Mouse (Mus musculus): ENCODE results near the gene Fbf1. TPM values are rescaled to one million over a fixed set of nuclear protein-coding genes. Genes with fewer than 3 reads are reported as not detected.

Gene Fbf1
- polyA plus RNA-seq, 1 experiment = 24.0 TPM

DNA sequence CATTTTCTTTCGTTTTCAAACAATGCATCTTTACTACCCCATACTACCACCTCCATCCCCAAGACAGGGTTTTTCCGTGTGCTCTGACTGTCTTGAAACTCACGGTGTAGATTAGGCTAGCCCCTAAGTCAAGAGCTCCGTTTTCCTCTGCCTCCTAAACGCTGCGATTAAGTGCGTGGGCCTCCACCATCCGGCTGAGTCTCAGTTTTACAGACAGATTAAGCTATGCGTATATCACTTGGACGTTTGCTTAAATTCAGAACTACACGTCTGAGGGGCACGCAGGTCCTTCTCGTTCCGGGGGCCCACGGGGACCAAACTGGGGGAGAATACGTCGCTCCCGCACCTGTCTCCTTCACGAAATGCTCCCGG, 29.9 kb downstream of the Fbf1 start:
- TF ChIP-seq CTCF (conservative IDR thresholded peaks at IDR 0.05; ENCODE audit: insufficient read depth, insufficient read length, low read depth, low read length) (no peak), POLR2A (IDR thresholded peaks at IDR 0.05; ENCODE audit: low read depth, low read length) (no peak)
- no peaks in the 10 kb centered on the region for H3K27me3 ChIP-seq (replicated peaks; ENCODE audit: control insufficient read depth, insufficient read depth, low read length)
- DNase-seq = no peak
- 1% methylated on average over 20 of the region's 20 CpGs for WGBS
- peak overlapping the region; percentile 51 for H3K27ac ChIP-seq (ENCODE audit: insufficient read depth, low read depth, low read length)
- peak overlapping the region; percentile 80 for H3K4me3 ChIP-seq (ENCODE audit: insufficient read depth, low read depth, low read length)
- H3K36me3 ChIP-seq (ENCODE audit: control insufficient read depth, insufficient read depth, low read length) = no peaks in the 10 kb centered on the region
- H3K4me1 ChIP-seq (ENCODE audit: control insufficient read depth, insufficient read depth, low read length) = peaks cover 8% of the 10 kb centered on the region; the same call in 1 of the 2 replicates

DNA sequence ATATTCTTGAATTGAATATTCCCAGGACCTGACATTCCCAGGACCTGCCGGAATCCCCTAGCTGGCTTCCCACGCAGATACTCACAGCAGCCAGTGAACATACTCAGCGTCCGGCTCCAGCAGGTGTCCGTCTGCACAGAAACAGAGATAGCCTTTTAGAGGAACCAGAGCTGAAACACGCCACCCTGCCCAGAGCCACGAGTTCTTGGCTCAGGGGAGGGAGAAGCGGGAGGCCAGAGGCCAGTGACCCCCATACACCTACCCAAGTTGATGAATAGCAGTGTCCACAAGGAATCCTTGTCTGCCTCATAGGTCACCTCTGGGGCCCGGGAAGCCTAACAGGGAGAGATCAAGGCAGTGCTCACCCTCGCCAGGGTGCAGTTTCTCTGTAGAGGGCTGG, 33.8 kb downstream of the Fbf1 start:
- 82% methylated on average over 10 of the region's 10 CpGs for WGBS
- no peak overlapping the region for H3K4me3 ChIP-seq (ENCODE audit: insufficient read depth, low read depth, low read length)
- no peaks in the 10 kb centered on the region for H3K27me3 ChIP-seq (replicated peaks; ENCODE audit: control insufficient read depth, insufficient read depth, low read length)
- DNase-seq = no peak
- H3K27ac ChIP-seq (ENCODE audit: insufficient read depth, low read depth, low read length) = no peak overlapping the region
- peaks cover 17% of the 10 kb centered on the region for H3K4me1 ChIP-seq (ENCODE audit: control insufficient read depth, insufficient read depth, low read length)
- no peaks in the 10 kb centered on the region for H3K36me3 ChIP-seq (ENCODE audit: control insufficient read depth, insufficient read depth, low read length)
- TF ChIP-seq CTCF (conservative IDR thresholded peaks at IDR 0.05; ENCODE audit: insufficient read depth, insufficient read length, low read depth, low read length) (no peak), POLR2A (IDR thresholded peaks at IDR 0.05; ENCODE audit: low read depth, low read length) (no peak)

DNA sequence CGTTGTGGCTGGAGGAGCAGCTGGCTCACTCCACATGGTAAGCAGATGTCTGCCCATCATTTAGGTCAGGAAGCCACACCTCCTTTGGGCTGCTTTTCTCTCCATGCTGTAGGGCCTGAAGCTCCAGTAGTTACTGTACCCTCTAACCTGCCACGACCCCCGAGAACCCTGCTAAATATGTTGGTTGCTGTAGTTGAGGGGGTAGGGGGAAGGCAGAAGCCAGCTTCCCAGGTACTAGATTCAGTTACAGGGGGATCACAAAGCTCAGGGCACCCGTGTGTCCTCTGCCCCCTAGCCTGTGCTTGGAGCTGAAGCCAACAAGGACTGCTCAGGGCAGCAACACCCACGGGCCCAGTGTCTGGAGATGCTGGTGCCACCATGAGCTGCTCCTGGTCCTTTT, 34.5 kb downstream of the Fbf1 start:
- Histone ChIP-seq H3K4me1 (ENCODE audit: control insufficient read depth, insufficient read depth, low read length) (peaks cover 15% of the 10 kb centered on the region), H3K36me3 (ENCODE audit: control insufficient read depth, insufficient read depth, low read length) (no peaks in the 10 kb centered on the region), H3K4me3 (ENCODE audit: insufficient read depth, low read depth, low read length) (no peak overlapping the region), H3K27ac (ENCODE audit: insufficient read depth, low read depth, low read length) (no peak overlapping the region), H3K27me3 (replicated peaks; ENCODE audit: control insufficient read depth, insufficient read depth, low read length) (no peaks in the 10 kb centered on the region)
- no peak for DNase-seq
- TF ChIP-seq CTCF (conservative IDR thresholded peaks at IDR 0.05; ENCODE audit: insufficient read depth, insufficient read length, low read depth, low read length) (no peak), POLR2A (IDR thresholded peaks at IDR 0.05; ENCODE audit: low read depth, low read length) (no peak)
- 70% methylated on average over 5 of the region's 5 CpGs for WGBS

GRCm38 (mm10) chr11:116132366-116133333, 35.3 kb downstream of the Fbf1 start:
- Histone ChIP-seq H3K4me3 (ENCODE audit: insufficient read depth, low read depth, low read length) (no peak overlapping the region), H3K36me3 (ENCODE audit: control insufficient read depth, insufficient read depth, low read length) (no peaks in the 10 kb centered on the region), H3K27ac (ENCODE audit: insufficient read depth, low read depth, low read length) (no peak overlapping the region), H3K4me1 (ENCODE audit: control insufficient read depth, insufficient read depth, low read length) (peaks cover 19% of the 10 kb centered on the region), H3K27me3 (replicated peaks; ENCODE audit: control insufficient read depth, insufficient read depth, low read length) (no peaks in the 10 kb centered on the region)
- DNase-seq = peak; percentile 56
- TF ChIP-seq POLR2A (IDR thresholded peaks at IDR 0.05; ENCODE audit: low read depth, low read length) (no peak), CTCF (conservative IDR thresholded peaks at IDR 0.05; ENCODE audit: insufficient read depth, insufficient read length, low read depth, low read length) (peak; percentile 58; the same call in 1 of the 2 replicates)
- 67% methylated on average over 16 of the region's 16 CpGs for WGBS

DNA sequence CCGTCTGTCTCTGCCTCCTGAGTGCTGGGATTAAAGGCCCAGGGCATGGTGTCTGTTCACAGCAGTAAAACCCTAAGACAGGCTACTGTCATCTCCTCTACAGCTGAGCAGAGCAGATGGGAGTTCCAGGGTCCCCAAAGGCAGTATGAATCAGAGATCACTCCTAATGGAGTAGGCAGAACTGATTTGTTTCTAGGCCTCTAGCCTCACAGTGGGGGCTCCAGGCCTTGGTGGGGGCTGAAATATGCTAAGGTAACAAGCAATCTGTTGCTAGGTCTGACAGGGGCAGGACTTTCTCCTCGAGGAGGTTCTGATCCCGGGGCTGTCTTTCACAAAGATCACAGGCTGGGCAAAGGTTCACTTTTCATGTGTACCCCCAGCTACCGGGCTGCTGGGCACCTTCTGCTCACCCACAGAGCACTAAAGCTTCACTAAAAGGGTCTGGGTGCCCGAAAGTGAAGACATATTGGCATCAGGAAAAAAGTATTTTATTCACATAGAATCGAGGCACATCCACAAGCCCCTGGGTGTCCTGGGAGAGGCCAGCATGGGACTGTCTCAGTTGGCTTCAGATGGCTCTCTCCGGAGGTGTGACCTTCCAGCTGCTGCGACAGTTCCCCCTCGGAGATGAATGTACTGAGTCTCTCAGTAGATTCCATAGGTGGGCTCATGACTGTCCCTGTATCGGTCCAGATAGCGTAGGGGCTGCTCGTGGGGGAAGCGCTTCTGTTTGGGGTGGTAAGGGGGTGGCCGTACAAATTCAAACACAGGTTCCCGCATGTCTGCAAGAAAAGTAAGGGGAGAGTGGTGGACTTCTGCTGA, 36.4 kb downstream of the Fbf1 start:
- Histone ChIP-seq H3K4me1 (ENCODE audit: control insufficient read depth, insufficient read depth, low read length) (peaks cover 27% of the 10 kb centered on the region), H3K27ac (ENCODE audit: insufficient read depth, low read depth, low read length) (peak overlapping the region; percentile 92), H3K4me3 (ENCODE audit: insufficient read depth, low read depth, low read length) (peak overlapping the region; percentile 71; the same call in 1 of the 2 replicates), H3K36me3 (ENCODE audit: control insufficient read depth, insufficient read depth, low read length) (no peaks in the 10 kb centered on the region), H3K27me3 (replicated peaks; ENCODE audit: control insufficient read depth, insufficient read depth, low read length) (no peaks in the 10 kb centered on the region)
- no peak for TF ChIP-seq POLR2A (IDR thresholded peaks at IDR 0.05; ENCODE audit: low read depth, low read length)
- WGBS = 68% methylated on average over 15 of the region's 15 CpGs
- DNase-seq = peak; percentile 35

- peak within 1 kb of the TSS; percentile 92 for H3K27ac ChIP-seq (ENCODE audit: insufficient read depth, low read depth, low read length)
- H3K4me1 ChIP-seq (ENCODE audit: control insufficient read depth, insufficient read depth, low read length) = peaks cover 27% of the 10 kb centered on the region
- H3K36me3 ChIP-seq (ENCODE audit: control insufficient read depth, insufficient read depth, low read length) = peaks cover 3% of the 10 kb centered on the region
- under 1% methylated on average over 69 of the region's 69 CpGs for WGBS
- peak within 1 kb of the TSS; percentile 71 for H3K4me3 ChIP-seq (ENCODE audit: insufficient read depth, low read depth, low read length)
- peak; percentile 95 for DNase-seq
- H3K27me3 ChIP-seq (replicated peaks; ENCODE audit: control insufficient read depth, insufficient read depth, low read length) = no peaks in the 10 kb centered on the region
- TF ChIP-seq POLR2A (IDR thresholded peaks at IDR 0.05; ENCODE audit: low read depth, low read length) (peak; percentile 82), CTCF (conservative IDR thresholded peaks at IDR 0.05; ENCODE audit: insufficient read depth, insufficient read length, low read depth, low read length) (peak; percentile 91)
Observed at GRCm38 (mm10) chr11:116130488-116131205, 37.3 kb downstream of the Fbf1 start, which contains the start of gene Trim65. TSS of gene Trim65 (minus strand) at chr11:116131128.

Measured in kidney, adult 2 months (tissue).